Mouse (Mus musculus): Measurements from ENCODE around the gene Cask.
"Not testable (repeated sequence)": the region's sequence is repeated elsewhere in the genome, so short reads cannot be mapped to it uniquely, and the experiment has no call there.

Cask gene

DNA sequence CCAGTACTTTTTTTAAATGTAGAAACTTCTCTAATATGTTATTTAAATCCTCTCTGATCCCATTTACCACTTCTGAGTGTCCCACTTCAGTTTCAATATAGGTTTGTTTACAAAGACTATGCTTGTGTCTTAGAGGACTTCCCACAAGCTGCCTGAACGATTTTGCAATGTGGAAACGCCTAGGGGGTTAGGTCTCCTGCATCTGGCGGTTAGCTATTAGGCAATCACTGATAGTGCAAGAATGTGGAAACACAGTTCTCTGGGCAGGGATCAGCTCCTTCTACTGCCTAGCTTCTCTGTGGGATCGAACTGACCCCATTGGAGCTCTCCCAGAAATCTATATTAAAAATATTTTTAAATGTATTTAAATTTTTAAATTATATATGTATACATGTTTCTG lies at the start of gene Cask:
Cask (minus strand) TSS at position 83 of the 400 bp plus-strand sequence.
- in situ Hi-C loops (cut with MboI, MseI), result no loop called here

- in situ Hi-C loops (cut with MboI, MseI), result loop anchor here in 1 of 2 experiments (10.0 kb wide), 1 partner anchor 1345 kb away; no protein-coding TSS in a partner anchor
Observed at GRCm38 (mm10) chrX:13889976-13890375, 38.8 kb upstream of the Cask start.

DNA sequence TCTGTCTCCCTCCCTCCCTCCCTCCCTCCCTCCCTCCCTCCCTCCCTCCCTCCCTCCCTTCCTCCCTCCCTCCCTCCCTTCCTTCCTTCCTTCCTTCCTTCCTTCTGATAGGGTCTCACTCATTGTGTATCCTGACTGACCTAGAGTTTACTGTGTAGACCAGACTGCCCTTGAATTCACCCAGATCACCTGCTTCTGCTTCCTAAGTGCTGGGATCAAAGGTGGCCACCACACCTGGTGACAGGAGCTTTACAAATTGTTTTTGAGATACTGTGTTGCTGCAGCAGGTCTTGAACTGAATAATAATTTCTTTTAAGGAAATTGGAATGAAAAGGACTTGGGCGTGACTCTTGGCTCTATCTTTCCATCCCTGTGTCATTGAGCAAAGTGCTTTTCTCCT lies 33.2 kb upstream of the Cask start:
- in situ Hi-C loops (cut with MboI, MseI), result no loop called here

DNA sequence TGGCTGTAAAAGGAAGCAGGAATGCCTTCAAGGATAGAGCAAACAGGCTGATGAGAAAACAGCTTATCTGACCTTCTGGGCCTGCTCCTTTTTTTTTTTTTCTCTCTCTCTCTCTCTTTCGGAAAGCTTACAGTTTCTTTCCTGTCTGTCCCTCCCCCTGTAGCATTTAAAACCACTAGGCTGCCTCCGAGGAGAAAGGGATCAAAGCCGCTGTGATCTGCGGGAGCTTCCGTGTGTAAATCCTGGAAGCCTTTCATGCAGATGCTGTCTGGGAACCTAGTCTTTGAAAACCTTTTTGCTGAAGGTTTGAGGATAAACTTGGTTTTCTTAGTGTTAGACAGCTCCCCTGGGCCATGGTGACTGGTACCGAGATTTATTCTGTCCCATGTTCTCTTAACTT lies 30.8 kb upstream of the Cask start:
- in situ Hi-C loops (cut with MboI, MseI), result no loop called here

DNA sequence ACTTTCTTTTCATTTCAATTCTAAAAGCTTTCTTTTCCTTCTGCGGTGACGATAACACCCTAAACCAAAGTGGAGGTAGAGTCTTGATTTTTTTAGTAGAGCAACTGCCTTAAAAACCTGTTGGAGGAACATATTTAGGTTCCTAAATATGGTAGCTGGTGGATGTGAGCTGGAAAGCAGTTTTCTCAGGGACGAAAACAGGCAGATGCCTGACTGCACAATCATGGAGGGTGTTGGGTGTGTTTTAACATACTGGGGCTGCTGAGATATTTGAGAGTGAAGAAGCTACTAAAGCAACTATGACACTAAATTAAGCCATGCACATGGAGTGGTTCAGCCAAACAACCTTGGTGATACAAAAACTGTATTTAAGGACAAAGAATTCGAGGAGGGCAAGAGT lies 9.0 kb upstream of the Cask start:
- in situ Hi-C loops (cut with MboI, MseI), result no loop called here

DNA sequence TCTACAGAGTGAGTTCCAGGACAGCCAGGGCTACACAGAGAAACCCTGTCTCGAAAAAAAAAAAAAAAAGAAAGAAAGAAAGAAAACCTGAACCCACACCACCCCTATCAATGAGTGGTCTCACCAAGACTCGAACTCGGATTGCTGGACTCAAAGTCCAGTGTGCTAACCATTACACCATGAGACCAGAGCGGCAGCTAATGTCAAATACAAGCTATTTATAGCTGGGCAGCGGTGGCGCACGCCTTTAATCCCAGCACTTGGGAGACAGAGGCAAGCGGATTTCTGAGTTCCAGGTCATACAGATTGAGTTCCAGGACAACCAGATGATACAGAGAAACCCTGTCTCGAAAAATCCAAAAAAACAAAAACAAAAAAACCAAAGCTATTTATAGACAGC lies 7.9 kb upstream of the Cask start:
- in situ Hi-C loops (cut with MboI, MseI), result no loop called here

- in situ Hi-C loops (cut with MboI, MseI), result loop anchor here in 1 of 2 experiments (10.0 to 25.0 kb wide), 2 partner anchors 611 to 904 kb away; no protein-coding TSS in a partner anchor
Observed at GRCm38 (mm10) chrX:13848473-13848872, 2.7 kb downstream of the Cask start.

- in situ Hi-C loops (cut with MboI, MseI), result loop anchor here in 1 of 2 experiments (10.0 to 25.0 kb wide), 2 partner anchors 610 to 903 kb away; no protein-coding TSS in a partner anchor
Observed at GRCm38 (mm10) chrX:13847502-13847851, 3.7 kb downstream of the Cask start.

DNA sequence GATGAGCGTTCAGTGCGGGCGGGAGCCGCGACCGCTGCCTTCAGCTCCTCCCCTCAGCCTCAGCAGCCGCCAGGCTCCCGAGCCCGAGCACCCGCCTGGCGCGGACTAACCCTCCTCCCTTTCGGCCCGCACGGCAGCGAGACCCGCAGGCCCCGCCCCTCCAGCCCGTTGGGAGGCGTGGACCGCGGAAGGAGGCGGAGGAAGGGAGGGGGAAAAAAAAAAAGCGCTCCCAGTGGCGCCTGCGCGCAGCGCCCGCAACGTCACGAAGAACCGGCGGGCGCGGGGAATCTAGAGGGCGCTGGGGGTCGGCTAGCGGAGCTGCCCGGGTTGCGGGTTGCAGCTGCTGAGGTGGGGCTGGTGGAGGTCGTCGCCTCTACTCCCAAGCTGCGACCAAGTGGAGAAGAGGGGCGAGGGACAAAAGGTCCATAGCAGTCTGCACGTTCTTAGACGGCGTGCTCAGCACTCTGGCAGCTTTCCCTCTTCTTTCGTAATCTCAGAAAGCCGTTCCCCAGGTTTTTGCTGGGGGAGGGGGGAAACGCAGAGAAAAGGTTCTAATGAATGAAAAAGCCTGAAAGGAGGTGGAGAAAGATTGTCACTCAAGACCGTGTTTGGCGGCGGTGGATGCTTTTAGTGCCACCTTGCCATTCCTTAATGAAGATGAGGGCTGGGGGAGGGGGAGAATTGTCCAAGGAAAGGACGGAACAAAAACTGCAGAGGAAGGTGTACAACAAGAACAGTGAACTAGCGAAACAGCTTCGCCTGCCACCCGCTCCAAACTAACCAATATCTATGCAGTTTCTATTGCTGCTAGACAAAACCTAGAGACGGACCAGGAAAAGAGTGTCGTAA lies 4.3 kb downstream of the Cask start:
- in situ Hi-C loops (cut with MboI, MseI), result loop anchor here in 1 of 2 experiments (10.0 to 25.0 kb wide), 2 partner anchors 610 to 902 kb away; no protein-coding TSS in a partner anchor

GRCm38 (mm10) chrX:13845858-13846652 lies 5.1 kb downstream of the Cask start:
- in situ Hi-C loops (cut with MboI, MseI), result loop anchor here in 1 of 2 experiments (10.0 to 25.0 kb wide), 2 partner anchors 609 to 901 kb away; no protein-coding TSS in a partner anchor

DNA sequence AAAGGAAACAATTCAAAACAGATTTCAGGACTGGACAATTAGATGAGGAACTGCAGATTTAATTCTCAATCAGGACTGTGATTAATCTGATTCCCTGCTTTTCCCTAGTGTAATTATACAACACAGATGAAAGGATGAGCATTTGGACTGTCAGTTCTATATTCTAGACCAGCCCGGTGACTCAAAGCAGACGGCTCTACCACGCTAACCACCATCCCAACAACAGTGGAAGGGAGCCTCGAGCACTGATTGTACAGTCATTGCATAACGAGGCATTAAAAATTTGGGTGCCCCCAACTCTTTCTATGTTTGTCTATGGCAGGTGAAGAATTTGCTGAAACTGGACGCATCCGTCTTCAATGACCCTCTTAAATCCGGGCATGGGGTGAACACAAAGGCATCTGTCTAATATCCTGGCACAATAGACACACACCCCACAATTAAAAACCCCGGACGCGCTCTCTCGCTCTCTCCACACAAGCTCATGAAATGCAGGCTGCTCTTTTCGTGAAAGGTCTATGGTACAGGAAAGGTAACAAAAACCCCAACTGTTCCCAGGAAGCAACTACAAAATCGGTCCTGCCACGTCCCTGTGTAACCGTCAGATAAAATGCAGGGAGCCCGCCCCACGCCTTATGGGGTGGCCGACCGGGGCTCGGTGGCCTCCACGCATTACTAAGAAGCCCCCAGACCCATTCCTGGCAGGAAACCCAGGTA lies 5.9 kb downstream of the Cask start:
- in situ Hi-C loops (cut with MboI, MseI), result loop anchor here in 1 of 2 experiments (10.0 to 25.0 kb wide), 2 partner anchors 608 to 900 kb away; no protein-coding TSS in a partner anchor

GRCm38 (mm10) chrX:13822792-13823191 lies 28.4 kb downstream of the Cask start:
- in situ Hi-C loops (cut with MboI, MseI), result no loop called here

DNA sequence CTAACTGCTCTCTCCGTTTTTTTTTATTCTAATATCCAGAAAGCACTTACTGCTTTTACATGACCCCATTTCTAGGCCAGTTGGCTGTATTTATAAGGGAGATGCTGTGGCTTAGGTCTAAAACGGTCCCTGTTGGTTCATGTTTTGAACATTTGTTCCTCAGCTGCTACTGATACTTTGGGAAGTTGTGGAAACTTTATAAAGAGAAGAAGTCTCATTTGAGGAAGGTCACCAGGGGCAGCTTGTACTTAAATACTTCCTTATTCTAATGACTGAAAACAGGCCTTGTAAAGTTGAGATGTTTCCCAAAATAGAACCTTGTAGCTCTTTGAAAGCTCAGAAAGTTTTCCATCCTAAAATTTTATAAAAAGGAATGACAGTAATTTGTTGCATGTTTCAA lies 52.4 kb downstream of the Cask start:
- in situ Hi-C loops (cut with MboI, MseI), result no loop called here

- in situ Hi-C loops (cut with MboI, MseI), result no loop called here
Observed at GRCm38 (mm10) chrX:13765672-13766071, 85.5 kb downstream of the Cask start.

- in situ Hi-C loops (cut with MboI, MseI), result no loop called here
Observed at GRCm38 (mm10) chrX:13765024-13765423, 86.1 kb downstream of the Cask start.

DNA sequence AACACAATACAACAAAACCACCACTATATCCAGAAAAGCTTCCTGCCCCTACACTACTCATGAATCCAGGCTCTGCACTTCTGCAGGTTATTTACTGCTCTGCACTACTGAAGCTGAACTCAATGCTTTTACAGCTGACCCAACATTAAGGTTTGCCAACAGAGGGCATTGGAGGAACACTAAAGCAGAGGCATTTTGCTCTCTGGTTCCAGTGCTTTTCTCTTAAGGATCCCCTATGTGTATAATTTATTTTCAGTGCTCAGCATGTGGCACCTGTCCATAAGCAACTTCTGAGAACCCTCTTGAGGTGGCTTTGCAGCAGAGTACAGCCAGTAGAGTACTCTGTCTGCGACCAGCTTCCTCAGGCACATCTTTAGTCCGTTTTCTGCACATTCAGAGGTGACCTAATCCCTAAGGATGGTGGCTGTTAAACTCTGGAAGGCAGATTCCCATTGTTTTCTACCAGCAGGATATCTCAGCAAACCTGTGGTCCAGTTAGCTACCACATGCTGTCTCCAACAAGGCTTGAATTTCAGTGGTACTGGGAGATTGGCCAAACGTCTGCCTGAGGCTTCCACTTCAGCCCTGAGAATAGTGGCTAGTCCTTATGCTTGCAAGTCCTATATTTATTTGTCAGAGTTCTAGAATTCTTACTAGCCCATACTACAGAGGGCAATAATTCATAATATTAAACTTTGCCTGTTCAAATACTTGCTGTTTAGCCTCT lies 93.7 kb downstream of the Cask start:
- in situ Hi-C loops (cut with MboI, MseI), result no loop called here

- in situ Hi-C loops (cut with MboI, MseI), result no loop called here
Observed at GRCm38 (mm10) chrX:13741110-13741509, 110.1 kb downstream of the Cask start.

DNA sequence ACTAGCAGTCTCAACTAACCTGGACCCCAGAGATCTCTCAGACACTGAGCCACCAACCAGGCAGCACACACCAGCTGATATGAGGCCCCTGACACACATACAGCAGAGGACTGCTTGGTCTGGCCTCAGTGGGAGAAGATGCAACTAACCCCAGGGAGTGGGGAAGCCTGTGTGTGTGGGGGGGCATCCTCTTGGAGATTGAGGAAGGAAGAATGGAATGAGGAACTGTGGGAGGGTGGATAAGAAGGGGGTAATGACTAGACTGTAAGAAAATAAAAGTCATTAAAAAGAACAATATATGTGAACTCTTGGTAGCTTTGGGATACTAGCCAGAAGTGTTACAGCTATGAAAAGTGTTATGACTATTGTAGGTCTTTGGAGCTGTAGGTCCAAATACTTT lies 120.4 kb downstream of the Cask start:
- in situ Hi-C loops (cut with MboI, MseI), result not testable (repeated sequence)

- in situ Hi-C loops (cut with MboI, MseI), result no loop called here
Observed at GRCm38 (mm10) chrX:13729835-13730480, 121.2 kb downstream of the Cask start.

All from T-helper 17 cell (primary cell).